Mouse (Mus musculus) embryonic fibroblast, embryonic 13.5 days (primary cell): ENCODE measurements around the gene Cyp2c23. TPM values are rescaled to one million over a fixed set of nuclear protein-coding genes. Genes with fewer than 3 reads are reported as not detected.

Source experiments
- H3K27ac ChIP-seq: 2 replicates; pipeline ENCODE4 v1.5.1; 2012; ENCODE audit warnings: low read length, control low read depth, inconsistent platforms; ENCODE audit not compliant: insufficient read depth
- H3K4me1 ChIP-seq: 2 replicates; pipeline ENCODE4 v1.6.1; 2011; ENCODE audit warnings: low read length; ENCODE audit not compliant: control insufficient read depth, insufficient read depth
- H3K4me3 ChIP-seq: 2 replicates; pipeline ENCODE4 v1.5.1; 2011; ENCODE audit warnings: mild to moderate bottlenecking, control low read depth, low read length; ENCODE audit not compliant: insufficient read depth
- CTCF ChIP-seq: IDR thresholded peaks from 2 replicates; pipeline ENCODE4 v1.5.1; 2011; ENCODE audit warnings: mild to moderate bottlenecking, control low read depth, low read length, moderate library complexity, borderline replicate concordance; ENCODE audit not compliant: insufficient read depth
- POLR2A ChIP-seq: IDR thresholded peaks from 2 replicates; pipeline ENCODE4 v1.6.1; 2011; ENCODE audit warnings: low read depth, mild to moderate bottlenecking, control low read depth, low read length, moderate library complexity
- polyA plus RNA-seq: library from polyadenylated mRNA; stranded (reverse); fragments of >200 nt; gene quantifications from 2 replicates; pipeline ENCODE4 v1.2.4, GENCODE M21; 2011; ENCODE audit warnings: low read depth; ENCODE audit not compliant: missing spikeins, insufficient read length

Gene Cyp2c23
- not detected in 2 replicates for polyA plus RNA-seq

DNA sequence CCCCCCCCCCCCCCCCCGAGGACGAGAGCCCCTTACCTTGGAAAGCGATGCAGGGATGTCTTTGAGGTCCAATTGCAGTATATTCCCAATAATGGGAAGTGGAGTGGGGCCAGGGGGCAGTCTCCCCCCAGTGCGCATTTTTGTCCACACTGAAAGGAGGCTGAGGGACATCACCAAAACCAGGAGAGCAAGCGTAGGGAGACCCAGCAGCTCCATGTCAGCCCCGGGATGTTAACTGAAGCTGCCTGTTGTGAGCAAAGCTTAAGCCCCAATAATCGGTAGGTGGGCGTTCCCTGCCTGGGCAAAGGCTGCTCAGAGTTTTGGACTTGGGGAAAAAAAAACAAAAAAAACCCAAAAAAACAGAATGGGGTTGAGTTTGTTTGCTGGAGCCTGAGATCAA lies at the start of gene Cyp2c23:
Gene Cyp2c23, minus strand, starts transcription at position 237 of the 400 bp plus-strand sequence.
- TF ChIP-seq CTCF (no peak), POLR2A (no peak)
- no peak within 1 kb of the TSS for H3K27ac ChIP-seq
- H3K4me1 ChIP-seq, result no peaks in the 10 kb centered on the region
- no peak within 1 kb of the TSS for H3K4me3 ChIP-seq

DNA sequence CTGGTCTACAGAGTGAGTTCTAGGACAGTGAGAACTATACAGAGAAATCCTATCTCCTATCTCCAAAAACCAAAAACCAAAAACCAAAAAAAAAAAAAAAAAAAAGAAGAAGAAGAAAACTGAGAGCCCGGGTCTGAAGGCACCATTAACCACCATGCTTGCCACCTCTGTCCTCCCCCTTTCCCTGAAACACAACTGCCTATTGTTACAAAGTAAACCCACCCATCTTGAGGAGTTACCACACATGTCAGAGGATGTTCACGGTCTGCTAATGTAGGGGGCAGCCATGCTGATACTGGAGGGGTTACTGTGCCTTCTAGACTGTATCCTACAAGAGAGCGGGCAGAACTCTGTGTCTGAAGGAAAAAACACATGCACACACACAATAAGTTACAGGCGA lies 48.0 kb upstream of the Cyp2c23 start:
- no peak for TF ChIP-seq CTCF
- no peak for TF ChIP-seq POLR2A
- H3K27ac ChIP-seq, result no peak overlapping the region
- no peaks in the 10 kb centered on the region for H3K4me1 ChIP-seq
- H3K4me3 ChIP-seq, result no peak overlapping the region

DNA sequence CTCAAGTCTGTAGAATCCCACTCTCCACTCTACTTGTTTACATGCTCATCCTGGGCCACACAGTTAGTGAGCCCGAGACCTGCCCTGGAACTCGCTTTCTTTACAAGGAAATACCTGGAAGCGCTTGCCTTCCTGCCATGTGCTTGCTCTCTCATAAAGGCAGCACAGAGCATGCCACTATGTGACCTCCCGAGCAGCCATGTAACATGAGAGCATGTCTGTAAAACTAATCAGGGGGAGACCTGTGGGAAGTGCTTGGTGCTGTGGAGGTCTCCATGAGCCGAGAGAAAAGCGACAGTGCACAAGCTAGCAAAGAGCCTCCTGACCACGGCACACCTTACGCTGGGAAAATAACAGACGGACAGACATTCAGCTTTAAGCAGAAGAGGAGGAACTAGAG lies 47.4 kb upstream of the Cyp2c23 start:
- Histone ChIP-seq H3K4me1 (no peaks in the 10 kb centered on the region), H3K27ac (no peak overlapping the region), H3K4me3 (no peak overlapping the region)
- TF ChIP-seq POLR2A (no peak), CTCF (no peak)

DNA sequence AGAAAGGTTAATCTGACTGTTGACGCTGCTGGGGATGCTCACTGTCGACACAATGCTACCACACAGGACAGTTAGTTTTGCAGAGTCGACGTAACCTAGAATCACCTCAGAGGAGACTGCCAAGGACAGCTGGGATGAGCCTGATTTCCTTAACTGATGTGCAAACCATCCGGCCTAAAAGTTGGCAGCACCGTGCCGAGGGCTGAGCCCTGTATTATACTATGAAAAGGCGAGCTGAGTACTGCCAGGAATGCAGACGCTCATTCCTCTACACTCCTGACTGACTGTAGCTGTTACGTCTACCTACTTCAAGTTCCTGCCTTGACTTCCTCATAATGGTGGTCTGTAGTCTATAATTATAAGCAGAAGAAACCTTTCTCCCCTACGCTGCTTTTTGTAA lies 46.0 kb upstream of the Cyp2c23 start:
- no peaks in the 10 kb centered on the region for H3K4me1 ChIP-seq
- H3K27ac ChIP-seq, result no peak overlapping the region
- no peak overlapping the region for H3K4me3 ChIP-seq
- no peak for TF ChIP-seq POLR2A
- no peak for TF ChIP-seq CTCF

DNA sequence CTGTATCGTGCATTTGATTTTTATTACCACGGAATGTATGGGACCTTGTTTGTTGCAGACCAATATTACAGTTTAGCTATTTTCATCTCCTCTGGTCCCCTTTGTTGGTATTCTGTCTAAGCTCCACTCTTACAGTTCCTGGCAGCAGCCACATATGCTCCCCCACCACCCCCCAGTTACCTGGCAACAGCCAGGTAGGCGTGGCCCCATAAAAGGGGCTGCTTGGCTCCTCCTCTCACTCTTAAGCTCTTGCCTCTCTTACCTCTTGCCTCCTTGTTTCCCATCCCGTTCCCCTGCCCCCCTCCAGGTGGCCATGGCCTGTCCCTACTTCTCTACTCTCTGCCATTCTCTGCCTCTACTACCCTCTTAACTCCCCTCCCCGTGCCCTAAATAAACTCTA lies 42.2 kb upstream of the Cyp2c23 start:
- no peak overlapping the region for H3K27ac ChIP-seq
- TF ChIP-seq CTCF (no peak), POLR2A (no peak)
- H3K4me1 ChIP-seq, result no peaks in the 10 kb centered on the region; the same call in 1 of the 2 replicates
- no peak overlapping the region for H3K4me3 ChIP-seq

DNA sequence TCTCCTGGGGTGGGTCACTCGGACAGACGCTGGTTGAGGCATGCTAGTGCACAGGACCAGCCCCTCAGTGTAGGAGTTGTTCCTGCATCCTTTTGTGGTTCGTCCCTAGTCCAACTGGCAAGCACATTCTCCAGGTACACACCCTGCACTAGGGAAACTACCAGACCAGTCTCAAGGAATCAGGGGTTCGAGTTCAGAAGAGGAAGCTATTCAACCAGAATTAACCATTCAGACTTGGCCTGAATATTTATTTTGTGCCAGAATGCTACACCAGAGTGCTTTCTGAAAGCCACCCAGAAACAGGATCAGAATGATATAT lies 40.9 kb upstream of the Cyp2c23 start:
- no peak; the same call in 1 of the 2 replicates for TF ChIP-seq POLR2A
- TF ChIP-seq CTCF, result no peak
- Histone ChIP-seq H3K4me3 (peak overlapping the region; percentile 73), H3K27ac (peak overlapping the region; percentile 4; the same call in 1 of the 2 replicates), H3K4me1 (no peaks in the 10 kb centered on the region; the same call in 1 of the 2 replicates)

DNA sequence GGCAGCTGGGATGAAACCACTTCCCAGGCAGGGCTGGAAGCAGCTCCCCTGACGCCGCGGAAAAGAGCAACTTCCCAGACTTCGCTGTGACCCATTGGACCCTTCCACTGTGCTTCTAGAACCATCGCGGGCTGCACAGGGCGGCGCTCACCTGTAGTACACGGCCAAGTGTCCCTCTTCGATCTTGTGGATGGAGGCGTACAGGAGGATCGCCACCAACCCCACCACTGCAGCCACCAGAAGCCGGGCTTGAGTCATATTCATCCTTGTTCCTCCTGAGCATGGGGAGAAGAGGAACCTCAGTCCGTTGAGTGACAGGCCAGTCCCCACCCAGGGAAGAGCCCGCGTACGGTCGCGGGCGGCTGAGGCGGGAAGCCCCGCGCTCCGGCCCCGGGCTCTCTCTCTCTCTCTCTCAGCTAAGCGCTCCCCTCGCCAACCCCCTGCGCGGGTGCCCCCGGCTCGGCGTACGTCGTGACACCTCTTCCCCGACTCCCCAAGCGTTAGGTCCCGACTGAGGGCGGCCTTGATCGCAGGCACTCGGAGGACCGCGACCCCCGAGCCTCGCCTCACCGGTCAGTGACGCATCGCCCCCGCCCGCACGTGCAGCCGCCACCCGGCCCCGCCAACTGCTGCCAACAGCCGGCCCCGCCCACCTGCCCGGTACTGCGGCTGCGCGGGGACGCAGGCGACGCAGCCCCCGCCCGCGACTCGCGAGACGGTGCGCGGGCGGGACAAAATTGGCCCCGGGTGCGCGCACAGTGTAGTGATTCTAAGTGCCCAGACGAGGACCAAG lies 40.3 kb upstream of the Cyp2c23 start, which contains the start of gene Erlin1:
Gene Erlin1, minus strand, starts transcription at position 665 of the 793 bp plus-strand sequence.
- Histone ChIP-seq H3K4me1 (no peaks in the 10 kb centered on the region; the same call in 1 of the 2 replicates), H3K4me3 (peak within 1 kb of the TSS; percentile 73), H3K27ac (peak within 1 kb of the TSS; percentile 4; the same call in 1 of the 2 replicates)
- TF ChIP-seq CTCF (no peak), POLR2A (0 out of 2 replicates have a peak, but pooled peaks have one; percentile 54)

DNA sequence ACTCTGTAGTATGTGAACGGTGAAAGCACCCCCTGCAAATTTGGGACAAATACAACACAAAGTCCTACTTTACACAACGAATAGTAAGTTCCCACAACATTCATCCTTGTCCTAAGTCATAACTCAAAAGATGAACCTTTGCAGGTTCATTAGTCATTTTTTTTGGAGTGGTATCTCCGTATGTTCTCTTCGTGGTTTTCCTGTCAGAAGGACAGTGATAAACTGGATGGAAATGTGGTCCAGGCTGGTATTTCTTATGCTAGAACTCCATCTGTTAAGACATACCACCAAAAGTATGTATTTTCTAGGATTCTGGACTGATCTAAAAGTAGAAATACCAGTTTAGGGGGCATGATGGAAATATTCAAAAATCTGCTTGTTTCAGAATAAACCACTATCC lies 39.2 kb upstream of the Cyp2c23 start:
- Histone ChIP-seq H3K4me3 (peak overlapping the region; percentile 73), H3K4me1 (no peaks in the 10 kb centered on the region; the same call in 1 of the 2 replicates), H3K27ac (no peak overlapping the region)
- TF ChIP-seq CTCF, result no peak
- no peak for TF ChIP-seq POLR2A

DNA sequence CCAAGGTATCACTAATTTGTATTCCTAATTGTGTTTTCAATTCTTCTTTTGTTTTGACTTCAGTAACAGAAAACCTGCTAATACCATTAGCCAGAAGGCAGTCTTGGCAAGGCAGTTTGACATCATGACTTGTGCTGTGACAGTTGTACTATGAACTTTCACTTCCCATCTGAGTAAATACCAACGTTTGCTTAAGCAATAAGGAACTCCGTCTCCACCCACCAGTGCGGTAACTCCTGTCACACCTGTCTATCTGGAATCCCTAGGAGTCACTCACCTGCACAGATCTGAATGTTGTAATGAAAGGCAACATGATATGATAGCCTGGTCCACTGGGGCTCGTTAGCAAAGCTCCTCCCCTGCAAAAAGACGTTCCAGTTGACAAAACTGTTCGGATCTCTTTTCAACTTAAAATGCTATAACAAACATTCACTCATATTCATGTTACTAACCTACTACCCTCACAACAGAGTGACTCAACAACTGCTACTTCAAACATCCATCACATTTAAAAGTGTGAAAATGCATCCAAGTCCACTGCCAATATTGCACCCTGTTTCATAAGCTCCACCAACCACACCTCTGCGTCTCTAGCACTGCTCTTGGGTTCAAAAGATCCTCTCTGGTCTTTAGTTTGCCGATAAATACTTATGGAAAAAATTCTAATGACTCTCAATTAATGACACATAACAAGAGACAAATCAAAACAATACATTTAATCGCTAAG lies 38.5 kb upstream of the Cyp2c23 start:
- TF ChIP-seq CTCF (no peak), POLR2A (no peak)
- Histone ChIP-seq H3K27ac (no peak overlapping the region), H3K4me3 (no peak overlapping the region), H3K4me1 (no peaks in the 10 kb centered on the region; the same call in 1 of the 2 replicates)
